ENCODE assay signal across 27 mouse cellular contexts in genomic region chr13:98956209-98956608, GRCm38 (mm10). TPM values are rescaled to one million over a fixed set of nuclear protein-coding genes. Genes with fewer than 3 reads are reported as not detected.
A peak's percentile ranks its signal among the peaks of the same experiment; 100 is the strongest.
DNase-seq lines count a peak whose midpoint lies in the region; ATAC-seq lines count a peak whose summit lies in the region.
"Had no signal": no experiment of that assay in that cellular context is flagged by ENCODE, and none has a peak within 500 bp of the region (broad histone marks: within the 10 kb centered on the region; RNA-seq: fewer than 3 reads in every experiment).

No protein-coding gene starts in this region.

- ATAC-seq in liver, embryonic 15.5 days (ENCODE audit: insufficient read depth) = 0 out of 2 replicates have a peak, but pooled peaks have one; percentile 28
- ATAC-seq in liver, embryonic 11.5 days (replicated peaks; ENCODE audit: low FRiP score) = no peak
- ATAC-seq in megakaryocyte progenitor cell, adult 5-6 weeks (replicated peaks; ENCODE audit: poor library complexity) = peak; percentile 89
- ATAC-seq in kidney, embryonic 15.5 days (replicated peaks; ENCODE audit: low FRiP score) = no peak
- ATAC-seq: CD4-positive, CD25-positive, alpha-beta regulatory T cell, adult 4 months; forebrain, embryonic 16.5 days had no signal

- no peaks in the 10 kb centered on the region for H3K27me3 ChIP-seq in liver, embryonic 15.5 days
- H3K27me3 ChIP-seq in liver, embryonic 11.5 days (replicated peaks; ENCODE audit: control insufficient read depth, insufficient read depth, low read length) = no peaks in the 10 kb centered on the region
- H3K27me3 ChIP-seq in kidney, embryonic 15.5 days = no peaks in the 10 kb centered on the region
- H3K27me3 ChIP-seq: embryonic facial prominence, embryonic 12.5 days; heart, embryonic 13.5 days; hindbrain, embryonic 15.5 days had no signal

- H3K9ac ChIP-seq in liver, embryonic 15.5 days = no peak overlapping the region
- H3K9ac ChIP-seq in liver, embryonic 11.5 days (ENCODE audit: low read depth, low read length) = no peak overlapping the region
- no peak overlapping the region for H3K9ac ChIP-seq in kidney, embryonic 15.5 days
- H3K9ac ChIP-seq: embryonic facial prominence, embryonic 12.5 days; hindbrain, embryonic 15.5 days had no signal

- DNase-seq in liver, embryonic 11.5 days (ENCODE audit: low spot score) = no peak
- DNase-seq in brain, adult 2 months (ENCODE audit: low read depth, low spot score) = peak; percentile 26
- no peak for DNase-seq in urinary bladder, postnatal 14 days (ENCODE audit: low spot score)
- DNase-seq: adrenal gland, postnatal 10 days; B cell, adult 2 months; cerebellum, adult 11-12 months; cerebellum, adult 9-10 months; cerebellum, postnatal 25 days; gastrocnemius, postnatal 10 days; heart, postnatal 36 days had no signal

- H3K36me3 ChIP-seq in liver, embryonic 15.5 days (replicated peaks) = no peaks in the 10 kb centered on the region
- no peaks in the 10 kb centered on the region for H3K36me3 ChIP-seq in liver, embryonic 11.5 days (ENCODE audit: control insufficient read depth, insufficient read depth, low read length)
- no peaks in the 10 kb centered on the region for H3K36me3 ChIP-seq in kidney, embryonic 15.5 days
- H3K36me3 ChIP-seq: embryonic facial prominence, embryonic 12.5 days; G1E; heart, embryonic 13.5 days; hindbrain, embryonic 15.5 days had no signal

- H3K9me3 ChIP-seq in liver, embryonic 15.5 days (replicated peaks) = no peaks in the 10 kb centered on the region
- H3K9me3 ChIP-seq in liver, embryonic 11.5 days (ENCODE audit: control insufficient read depth, low read length) = no peaks in the 10 kb centered on the region
- no peaks in the 10 kb centered on the region for H3K9me3 ChIP-seq in kidney, embryonic 15.5 days (replicated peaks)
- H3K9me3 ChIP-seq: embryonic facial prominence, embryonic 12.5 days; G1E; heart, embryonic 13.5 days; hindbrain, embryonic 15.5 days had no signal

- H3K4me3 ChIP-seq in liver, embryonic 15.5 days (replicated peaks) = no peak overlapping the region
- H3K4me3 ChIP-seq in liver, embryonic 11.5 days (ENCODE audit: low read depth, low read length) = no peak overlapping the region
- no peak overlapping the region for H3K4me3 ChIP-seq in kidney, embryonic 15.5 days (replicated peaks)
- H3K4me3 ChIP-seq: embryonic facial prominence, embryonic 12.5 days; heart, embryonic 13.5 days; hindbrain, embryonic 15.5 days had no signal

- no peak overlapping the region for H3K4me2 ChIP-seq in liver, embryonic 15.5 days
- no peak overlapping the region for H3K4me2 ChIP-seq in liver, embryonic 11.5 days
- H3K4me2 ChIP-seq in kidney, embryonic 15.5 days = no peak overlapping the region
- H3K4me2 ChIP-seq: embryonic facial prominence, embryonic 12.5 days; heart, embryonic 13.5 days; hindbrain, embryonic 15.5 days had no signal

- peak overlapping the region; percentile 38; the same call in 1 of the 2 replicates for H3K27ac ChIP-seq in liver, embryonic 15.5 days (replicated peaks)
- H3K27ac ChIP-seq in liver, embryonic 11.5 days (ENCODE audit: low read depth, low read length) = no peak overlapping the region
- no peak overlapping the region for H3K27ac ChIP-seq in kidney, embryonic 15.5 days
- H3K27ac ChIP-seq: embryonic facial prominence, embryonic 12.5 days; heart, embryonic 13.5 days; hindbrain, embryonic 15.5 days had no signal

- peaks cover 5% of the 10 kb centered on the region; the same call in 1 of the 2 replicates for H3K4me1 ChIP-seq in liver, embryonic 15.5 days (replicated peaks)
- peaks cover 7% of the 10 kb centered on the region; the same call in 1 of the 2 replicates for H3K4me1 ChIP-seq in liver, embryonic 11.5 days (replicated peaks; ENCODE audit: control insufficient read depth, insufficient read depth, low read length)
- H3K4me1 ChIP-seq in kidney, embryonic 15.5 days = peaks cover 12% of the 10 kb centered on the region; the same call in 1 of the 2 replicates
- H3K4me1 ChIP-seq: embryonic facial prominence, embryonic 12.5 days; hindbrain, embryonic 15.5 days had no signal

- WGBS in liver, embryonic 15.5 days (ENCODE audit: insufficient replicate concordance) = 62% methylated on average over 2 of the region's 2 CpGs
- 63% methylated on average over 2 of the region's 2 CpGs for WGBS in liver, embryonic 11.5 days
- WGBS in kidney, embryonic 15.5 days = 90% methylated on average over 2 of the region's 2 CpGs

RNA-seq across cellular contexts. Expression of gene 1700024P04Rik, which starts 28.2 kb away (rescaled TPM):
- polyA plus RNA-seq in liver, embryonic 15.5 days (2015; fragmentation: Nextera tagmentation; extraction: Ambion mirVana) = not detected in 2 replicates
- not detected in 2 replicates for polyA plus RNA-seq in liver, embryonic 11.5 days (2014; fragmentation: Nextera tagmentation; extraction: Ambion mirVana)
- total RNA-seq in megakaryocyte progenitor cell, adult 5-6 weeks (2015) = not detected in 2 replicates
- total RNA-seq in megakaryocyte progenitor cell, adult 5-6 weeks (2017) = not detected in 2 replicates
- not detected in 2 replicates for polyA plus RNA-seq in kidney, embryonic 15.5 days (2015; fragmentation: Nextera tagmentation; extraction: Ambion mirVana)
- total RNA-seq: adrenal gland, postnatal 10 days; adrenal gland, postnatal 4 days; G1E; gastrocnemius, postnatal 10 days; gastrocnemius, postnatal 4 days; heart, adult 8-10 months; heart, postnatal 36 days had no signal
- polyA plus RNA-seq: CD4-positive, CD25-positive, alpha-beta regulatory T cell, adult 4 months; cortical plate, adult 2 months; embryonic facial prominence, embryonic 12.5 days; forebrain, embryonic 11.5 days; forebrain, embryonic 16.5 days; frontal cortex, adult 2 months; G1E; heart, embryonic 13.5 days; heart, postnatal 0 days; hindbrain, embryonic 11.5 days; hindbrain, embryonic 15.5 days had no signal

RNA-seq across cellular contexts. Expression of gene Tnpo1, which starts 30.0 kb away (rescaled TPM):
- polyA plus RNA-seq in liver, embryonic 15.5 days (2015; fragmentation: Nextera tagmentation; extraction: Ambion mirVana) = 20.7 and 20.9 TPM in 2 replicates
- polyA plus RNA-seq in liver, embryonic 11.5 days (2014; fragmentation: Nextera tagmentation; extraction: Ambion mirVana) = 32.2 and 34.9 TPM in 2 replicates
- 119 and 129 TPM in 2 replicates for total RNA-seq in megakaryocyte progenitor cell, adult 5-6 weeks (2015)
- total RNA-seq in megakaryocyte progenitor cell, adult 5-6 weeks (2017) = 108 and 129 TPM in 2 replicates
- polyA plus RNA-seq in kidney, embryonic 15.5 days (2015; fragmentation: Nextera tagmentation; extraction: Ambion mirVana) = 69.0 and 77.0 TPM in 2 replicates

Comparison
In these comparisons a context has a peak if more than half of its experiments do, and no peak if none do; other contexts are left out.
1. ATAC-seq: peak in liver, embryonic 15.5 days (single experiment) and megakaryocyte progenitor cell, adult 5-6 weeks (single experiment); none in liver, embryonic 11.5 days (single experiment) and kidney, embryonic 15.5 days (single experiment).